Mouse (Mus musculus) ES-E14 (cell line): ENCODE measurements around the gene Dpp6. TPM values are rescaled to one million over a fixed set of nuclear protein-coding genes. Genes with fewer than 3 reads are reported as not detected.
A peak's percentile ranks its signal among the peaks of the same experiment; 100 is the strongest.

ENCODE experiments used
- DNase-seq: peaks from one replicate; pipeline ENCODE4 v3.0.0-alpha.2; 2013; ENCODE audit warnings: low read depth, low spot score
- H3K27ac ChIP-seq: 2 replicates; pipeline ENCODE4 v1.5.1; 2012; ENCODE audit warnings: low read depth, mild to moderate bottlenecking, low read length, moderate library complexity, mixed read lengths; ENCODE audit not compliant: poor library complexity, insufficient read depth, severe bottlenecking
- H3K36me3 ChIP-seq: 2 replicates; pipeline ENCODE4 v1.6.1; 2012; ENCODE audit warnings: mild to moderate bottlenecking, low read length, moderate library complexity, mixed read lengths; ENCODE audit not compliant: control insufficient read depth, poor library complexity, insufficient read depth, severe bottlenecking
- H3K4me1 ChIP-seq, 2 experiments: fragments of 150-350 bp in 1 of 2; sonication (generic) in 1 of 2; 2 replicates each; pipeline ENCODE4 v1.6.1; 2012; ENCODE audit warnings: low read length in 2 of 2, mild to moderate bottlenecking in 1 of 2, mixed read lengths in 1 of 2; ENCODE audit not compliant: control insufficient read depth in 2 of 2, insufficient read depth in 2 of 2, poor library complexity in 1 of 2
- H3K4me3 ChIP-seq, 2 experiments: fragments of 150-350 bp in 1 of 2; sonication (generic) in 1 of 2; 2 replicates each; pipeline ENCODE4 v1.5.1; 2012; ENCODE audit warnings: low read length in 2 of 2, low read depth in 1 of 2, mild to moderate bottlenecking in 1 of 2, mixed read lengths in 1 of 2; ENCODE audit not compliant: insufficient read depth in 1 of 2, poor library complexity in 1 of 2, severe bottlenecking in 1 of 2
- H3K9ac ChIP-seq: 2 replicates; pipeline ENCODE4 v1.6.1; 2012; ENCODE audit warnings: low read depth, mild to moderate bottlenecking, low read length, mixed read lengths; ENCODE audit not compliant: poor library complexity, insufficient read depth, severe bottlenecking
- H3K9me3 ChIP-seq: fragments of 150-350 bp; sonication (generic); 2 replicates; pipeline ENCODE4 v1.6.1; 2012; ENCODE audit warnings: low read depth, mild to moderate bottlenecking, low read length; ENCODE audit not compliant: control insufficient read depth, insufficient read depth
- CHD2 ChIP-seq: IDR thresholded peaks from 2 replicates; pipeline ENCODE4 v1.6.1; 2014; ENCODE audit warnings: mild to moderate bottlenecking, low read depth, low read length, inconsistent platforms
- HCFC1 ChIP-seq: IDR thresholded peaks from 2 replicates; pipeline ENCODE4 v1.6.1; 2012; ENCODE audit warnings: low read length, inconsistent platforms, borderline replicate concordance; ENCODE audit not compliant: insufficient read depth
- MAFK ChIP-seq: IDR thresholded peaks from 2 replicates; pipeline ENCODE4 v1.6.1; 2014; ENCODE audit warnings: mild to moderate bottlenecking, low read depth, low read length, inconsistent platforms; ENCODE audit not compliant: insufficient read depth
- ZC3H11A ChIP-seq: IDR thresholded peaks from 2 replicates; pipeline ENCODE4 v1.6.1; 2012; ENCODE audit warnings: low read depth, mild to moderate bottlenecking, inconsistent platforms, low read length, borderline replicate concordance
- ZNF384 ChIP-seq: IDR thresholded peaks from 2 replicates; pipeline ENCODE4 v1.6.1; 2012; ENCODE audit warnings: low read depth, low read length, inconsistent platforms
- in situ Hi-C, 2 experiments: fragments of 600-800 bp; cut with MboI; formaldehyde crosslinking; loops; one replicate each; pipeline ENCODE4 v1.15.1; 2025; ENCODE audit warnings: low sequenced_read_pairs in 2 of 2, inconsistent platforms in 1 of 2; ENCODE audit not compliant: unreplicated experiment in 2 of 2
- total RNA-seq: library from RNA; depleted of rRNA; stranded (reverse); fragments of 300-350 nt; gene quantifications from 2 replicates; pipeline ENCODE4 v1.2.3, GENCODE M21; 2012

Gene Dpp6
- total RNA-seq, 1 experiment = 1.5 TPM

DNA sequence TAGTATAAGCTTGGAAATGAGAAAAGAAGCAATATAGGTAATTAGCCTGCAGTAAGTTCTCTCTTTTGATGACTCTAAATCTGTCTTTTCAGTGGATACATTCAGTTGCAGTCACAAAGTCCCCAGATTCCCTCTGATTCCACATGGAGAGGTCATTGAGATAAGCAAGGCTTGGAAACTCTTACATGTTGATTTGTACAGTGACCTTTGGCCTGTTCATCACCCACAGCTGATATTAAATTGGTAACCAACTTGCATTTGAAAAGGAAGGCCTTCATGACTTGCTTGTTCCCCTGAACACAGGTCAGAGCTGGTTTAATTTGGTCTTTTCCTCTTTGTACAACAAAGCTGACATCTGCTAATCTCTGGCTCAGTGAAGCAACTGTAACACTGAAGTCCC is 434.4 kb downstream of the Dpp6 start:
- H3K4me1 ChIP-seq = peaks cover 0 to 7% of the 10 kb centered on the region in 2 experiments; a peak in 2 of 4 replicates
- H3K36me3 ChIP-seq = no peaks in the 10 kb centered on the region
- DNase-seq = no peak
- no peak overlapping the region for H3K27ac ChIP-seq
- H3K4me3 ChIP-seq = no peak overlapping the region
- in situ Hi-C loops = no loop called here
- no peaks in the 10 kb centered on the region for H3K9me3 ChIP-seq
- H3K9ac ChIP-seq = no peak overlapping the region
- TF ChIP-seq HCFC1 (no peak), MAFK (no peak), ZC3H11A (no peak), CHD2 (no peak), ZNF384 (no peak)

DNA sequence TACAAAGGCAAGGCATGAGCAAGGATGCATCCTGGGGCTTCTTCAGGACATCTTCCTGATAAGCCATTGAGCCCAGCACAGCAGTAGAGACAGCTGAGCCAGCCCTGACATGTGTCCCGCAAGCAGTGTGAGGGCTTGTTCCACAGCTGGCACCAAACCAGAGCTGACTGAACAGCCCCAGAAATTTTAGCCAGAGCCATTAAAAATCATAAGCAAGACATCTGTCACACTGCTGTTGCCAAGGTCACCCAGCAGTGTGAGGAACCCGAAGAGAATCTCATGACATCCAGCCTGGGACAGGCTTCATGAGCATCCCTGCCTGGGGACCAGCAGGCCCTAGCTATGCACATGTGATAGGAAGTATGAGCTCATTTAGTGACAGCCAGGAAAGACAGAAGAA is 438.2 kb downstream of the Dpp6 start:
- Histone ChIP-seq H3K4me3 (no peak overlapping the region), H3K27ac (no peak overlapping the region), H3K9ac (no peak overlapping the region), H3K36me3 (no peaks in the 10 kb centered on the region), H3K9me3 (no peaks in the 10 kb centered on the region), H3K4me1 (peaks cover 0 to 2% of the 10 kb centered on the region in 2 experiments; a peak in 1 of 4 replicates)
- no peak for TF ChIP-seq ZNF384
- TF ChIP-seq HCFC1 = no peak
- TF ChIP-seq MAFK = no peak
- TF ChIP-seq ZC3H11A = no peak
- TF ChIP-seq CHD2 = no peak
- in situ Hi-C loops = no loop called here
- no peak for DNase-seq

DNA sequence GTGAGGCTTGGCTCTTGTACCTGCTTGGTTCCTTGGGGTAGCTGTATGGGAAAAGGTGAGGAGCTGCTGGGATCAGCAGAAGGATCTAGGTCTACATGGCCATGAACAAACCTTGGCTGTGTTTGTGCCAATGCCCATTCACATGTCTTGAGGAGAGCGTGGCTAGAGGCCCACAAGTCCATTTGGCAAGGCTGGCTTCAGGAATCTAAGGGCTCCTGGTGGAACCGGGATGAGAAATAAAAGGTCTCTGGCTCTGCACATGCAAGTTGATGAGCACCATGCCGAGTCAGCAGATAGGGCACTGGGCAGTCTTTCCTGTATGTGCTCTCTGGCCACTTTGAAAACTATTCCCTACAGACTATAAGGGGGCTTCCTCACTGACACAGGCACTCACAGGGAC is 441.6 kb downstream of the Dpp6 start:
- Histone ChIP-seq H3K9me3 (no peaks in the 10 kb centered on the region), H3K4me3 (no peak overlapping the region), H3K36me3 (no peaks in the 10 kb centered on the region), H3K9ac (no peak overlapping the region), H3K27ac (no peak overlapping the region), H3K4me1 (0 out of 4 replicates have a peak, but pooled peaks cover 0 to 2% of the 10 kb centered on the region in 2 experiments)
- DNase-seq = no peak
- TF ChIP-seq CHD2 (no peak), ZC3H11A (no peak)
- in situ Hi-C loops = no loop called here

DNA sequence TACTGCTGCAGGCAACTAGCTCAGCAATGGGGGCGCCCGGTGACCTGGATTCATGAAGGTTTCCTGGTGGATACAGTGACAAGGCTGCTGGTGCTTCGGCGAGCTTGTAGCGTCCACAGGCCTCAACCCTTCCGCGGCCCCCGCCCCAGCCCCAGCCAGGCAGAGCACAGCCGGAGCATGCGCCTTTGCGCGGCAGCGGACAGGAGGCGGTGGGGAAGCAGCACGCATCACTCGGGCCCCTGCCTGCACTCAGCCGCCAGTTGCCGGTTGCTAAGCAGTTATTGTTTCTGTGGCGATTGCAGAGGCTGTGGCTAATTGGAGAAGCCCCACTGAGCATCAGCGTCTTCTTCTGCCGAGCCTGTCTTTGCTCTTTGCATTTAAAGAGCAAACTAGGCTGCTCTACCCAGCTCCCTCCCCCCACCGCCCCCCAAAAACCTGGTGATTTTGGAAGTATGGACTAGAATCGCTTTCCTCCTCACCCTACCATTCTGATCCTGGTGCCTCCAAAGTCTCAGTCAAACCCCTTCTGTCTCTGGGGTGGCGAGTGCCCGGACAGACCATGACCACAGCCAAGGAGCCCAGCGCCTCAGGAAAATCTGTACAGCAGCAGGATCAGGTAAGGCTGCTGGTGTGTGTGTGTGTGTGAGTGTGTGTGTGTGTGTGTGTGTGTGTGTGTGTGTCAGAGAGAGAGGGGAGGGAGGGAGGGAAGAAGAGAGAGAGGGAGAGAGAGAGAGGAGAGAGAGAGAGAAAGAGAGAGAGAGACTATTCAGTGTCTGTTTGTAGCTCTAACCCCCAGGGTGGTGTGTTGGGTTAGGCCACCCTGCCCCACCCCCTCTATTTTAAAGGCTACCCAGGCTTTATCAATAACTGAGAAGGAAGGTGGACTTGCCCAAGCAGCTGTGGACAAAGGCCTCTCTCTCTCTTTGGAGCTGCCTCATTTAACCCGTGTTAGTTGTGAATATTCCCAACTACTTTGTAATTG is 445.0 kb downstream of the Dpp6 start:
- Histone ChIP-seq H3K9ac (no peak overlapping the region), H3K4me1 (no peaks in the 10 kb centered on the region), H3K4me3 (peak overlapping the region; percentile 10 to 19; a peak in 3 of 4 replicates), H3K27ac (no peak overlapping the region), H3K36me3 (no peaks in the 10 kb centered on the region), H3K9me3 (no peaks in the 10 kb centered on the region)
- no peak for DNase-seq
- TF ChIP-seq ZNF384 (no peak), HCFC1 (no peak), CHD2 (no peak), ZC3H11A (no peak), MAFK (no peak)
- in situ Hi-C loops = no loop called here
